Mouse (Mus musculus) stomach, embryonic 16.5 days (tissue): Measurements from ENCODE around the gene Ift46. TPM values are rescaled to one million over a fixed set of nuclear protein-coding genes. Genes with fewer than 3 reads are reported as not detected.
A peak's percentile ranks its signal among the peaks of the same experiment; 100 is the strongest.

Experiments
- ATAC-seq: fragments of 200-750 bp; cut with Nextera tagmentation; 2 replicates; pipeline ENCODE4 v1.8.0; 2017; ENCODE audit warnings: moderate number of reproducible peaks, moderate TSS enrichment; ENCODE audit not compliant: insufficient read depth, low FRiP score
- H3K27ac ChIP-seq: fragments of 300-500 bp; sonication (generic); 2 replicates; pipeline ENCODE4 v1.5.1; 2014; ENCODE audit warnings: low read length
- H3K27me3 ChIP-seq: fragments of 300-500 bp; sonication (generic); 2 replicates; pipeline ENCODE4 v1.6.1; 2014; ENCODE audit warnings: low read length, control low read depth, mixed read lengths; ENCODE audit not compliant: control insufficient read depth, insufficient read depth
- H3K36me3 ChIP-seq: fragments of 300-500 bp; sonication (generic); 2 replicates; pipeline ENCODE4 v1.6.1; 2014; ENCODE audit warnings: low read length; ENCODE audit not compliant: control insufficient read depth, insufficient read depth
- H3K4me1 ChIP-seq: fragments of 300-500 bp; sonication (generic); 2 replicates; pipeline ENCODE4 v1.6.1; 2014; ENCODE audit warnings: low read length, control low read depth, mixed read lengths; ENCODE audit not compliant: control insufficient read depth, insufficient read depth
- H3K4me2 ChIP-seq: fragments of 300-500 bp; sonication (generic); 2 replicates; pipeline ENCODE4 v1.6.1; 2014; ENCODE audit warnings: low read depth, low read length, mixed read lengths
- H3K4me3 ChIP-seq: fragments of 300-500 bp; sonication (generic); replicated peaks from 2 replicates; pipeline ENCODE4 v1.5.1; 2014; ENCODE audit warnings: mild to moderate bottlenecking, low read length
- H3K9ac ChIP-seq: fragments of 300-500 bp; sonication (generic); 2 replicates; pipeline ENCODE4 v1.6.1; 2014; ENCODE audit warnings: low read length
- H3K9me3 ChIP-seq: fragments of 300-500 bp; sonication (generic); replicated peaks from 2 replicates; pipeline ENCODE4 v1.6.1; 2016; ENCODE audit warnings: low read length, control low read depth; ENCODE audit not compliant: control insufficient read depth
- WGBS: fragments of 180-500 bp; shearing (Covaris S2); extraction: QIAGEN DNeasy Blood & Tissue Kit; methylation state at CpG from one replicate; pipeline ENCODE4 v1.1.7; 2014; 5-methylcytosine and 5-hydroxymethylcytosine counted together
- polyA plus RNA-seq: library from polyadenylated mRNA; unstranded; fragments of >200 nt; fragmentation: Nextera tagmentation; extraction: Ambion mirVana; gene quantifications from 2 replicates; pipeline ENCODE4 v1.2.1, GENCODE M21; 2015

Gene Ift46
- polyA plus RNA-seq, 1 experiment from 2014 or later: 76.3 TPM

DNA sequence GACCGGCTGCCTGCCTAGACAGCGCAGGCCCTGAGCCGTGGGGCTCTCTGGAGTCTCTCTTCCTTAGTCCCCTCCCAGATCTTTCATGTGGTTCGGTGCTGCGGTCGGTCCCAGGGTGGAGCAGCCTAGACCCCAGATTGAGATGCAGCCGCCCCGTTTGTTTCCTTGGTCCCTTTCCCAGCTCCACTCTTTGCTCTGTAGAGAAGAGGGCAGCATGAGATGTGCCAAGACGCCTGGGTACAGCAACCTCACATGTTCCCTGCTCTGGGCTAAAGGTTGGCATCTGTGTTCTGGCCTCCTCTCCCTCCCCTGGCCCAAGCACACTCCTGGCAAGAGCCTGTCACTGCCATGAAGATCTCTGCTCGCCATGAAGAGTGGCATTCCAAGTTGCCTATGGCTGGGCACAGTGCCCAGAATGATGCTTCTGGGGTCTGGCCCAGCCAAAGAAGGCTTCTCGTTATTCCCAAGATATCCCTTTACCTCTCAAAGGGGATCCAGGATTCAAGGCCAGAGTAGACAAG lies 44.1 kb upstream of the Ift46 start:
- no peak overlapping the region for H3K9ac ChIP-seq
- H3K36me3 ChIP-seq: no peaks in the 10 kb centered on the region
- no peaks in the 10 kb centered on the region for H3K27me3 ChIP-seq
- H3K9me3 ChIP-seq: no peaks in the 10 kb centered on the region
- no peak overlapping the region for H3K4me2 ChIP-seq
- H3K4me1 ChIP-seq: peaks cover 37% of the 10 kb centered on the region
- no peak overlapping the region for H3K4me3 ChIP-seq
- no peak for ATAC-seq
- WGBS: 64% methylated on average over 11 of the region's 11 CpGs
- H3K27ac ChIP-seq: peak overlapping the region; percentile 32

DNA sequence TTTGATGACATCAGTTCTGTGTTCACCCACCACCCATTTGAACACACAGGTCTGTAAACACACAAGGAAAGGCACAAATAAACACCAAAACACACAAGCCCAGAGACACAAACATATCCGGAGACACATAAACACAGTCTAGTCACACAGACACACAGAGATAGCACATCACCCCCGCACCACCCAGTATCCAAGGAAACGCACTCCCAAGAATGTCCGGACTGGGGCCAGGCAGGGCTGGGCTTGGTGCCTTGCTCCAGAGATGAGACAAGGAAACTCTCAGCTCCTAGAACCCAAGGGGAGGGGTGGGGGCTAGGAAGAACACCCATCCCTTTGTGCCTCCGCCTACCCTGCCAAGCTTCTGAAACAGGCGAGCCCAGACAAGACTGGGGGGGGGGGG lies 43.5 kb upstream of the Ift46 start:
- Histone ChIP-seq H3K36me3 (no peaks in the 10 kb centered on the region), H3K9me3 (no peaks in the 10 kb centered on the region), H3K4me3 (no peak overlapping the region), H3K9ac (no peak overlapping the region), H3K4me2 (no peak overlapping the region), H3K27ac (peak overlapping the region; percentile 42), H3K4me1 (peaks cover 37% of the 10 kb centered on the region), H3K27me3 (no peaks in the 10 kb centered on the region)
- no peak for ATAC-seq
- 38% methylated on average over 6 of the region's 6 CpGs for WGBS

DNA sequence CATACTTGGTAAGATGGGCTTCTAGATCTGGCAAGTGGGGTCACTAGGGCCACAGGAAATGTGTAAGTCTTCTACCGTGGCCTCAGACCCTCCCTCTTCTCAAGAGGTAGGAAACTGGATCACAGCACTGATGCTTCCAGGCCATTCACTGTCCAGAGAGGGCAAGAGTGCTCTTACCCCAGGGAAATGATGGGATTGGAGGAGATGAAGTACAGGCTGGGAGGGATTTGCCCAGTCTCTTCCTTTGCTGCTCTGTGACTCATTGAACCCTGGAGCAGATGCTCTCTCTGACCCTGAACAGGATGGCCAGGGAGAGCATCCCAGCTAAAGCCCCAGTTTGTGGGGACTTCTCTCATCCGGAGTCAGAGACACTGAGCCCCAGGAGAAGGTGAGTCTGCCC lies 43.0 kb upstream of the Ift46 start:
- 51% methylated on average over 2 of the region's 2 CpGs for WGBS
- H3K36me3 ChIP-seq: no peaks in the 10 kb centered on the region
- H3K4me3 ChIP-seq: no peak overlapping the region
- no peaks in the 10 kb centered on the region for H3K27me3 ChIP-seq
- no peak overlapping the region for H3K4me2 ChIP-seq
- no peak overlapping the region for H3K9ac ChIP-seq
- H3K27ac ChIP-seq: peak overlapping the region; percentile 42; the same call in 1 of the 2 replicates
- no peak for ATAC-seq
- H3K9me3 ChIP-seq: no peaks in the 10 kb centered on the region
- H3K4me1 ChIP-seq: peaks cover 37% of the 10 kb centered on the region

GRCm38 (mm10) chr9:44726431-44727146 lies 41.1 kb upstream of the Ift46 start:
- H3K4me1 ChIP-seq: peaks cover 26% of the 10 kb centered on the region
- H3K36me3 ChIP-seq: no peaks in the 10 kb centered on the region
- no peak for ATAC-seq
- H3K9me3 ChIP-seq: no peaks in the 10 kb centered on the region
- no peak overlapping the region for H3K9ac ChIP-seq
- H3K27me3 ChIP-seq: no peaks in the 10 kb centered on the region
- WGBS: 36% methylated on average over 10 of the region's 10 CpGs
- H3K4me2 ChIP-seq: no peak overlapping the region
- H3K4me3 ChIP-seq: no peak overlapping the region
- no peak overlapping the region for H3K27ac ChIP-seq

DNA sequence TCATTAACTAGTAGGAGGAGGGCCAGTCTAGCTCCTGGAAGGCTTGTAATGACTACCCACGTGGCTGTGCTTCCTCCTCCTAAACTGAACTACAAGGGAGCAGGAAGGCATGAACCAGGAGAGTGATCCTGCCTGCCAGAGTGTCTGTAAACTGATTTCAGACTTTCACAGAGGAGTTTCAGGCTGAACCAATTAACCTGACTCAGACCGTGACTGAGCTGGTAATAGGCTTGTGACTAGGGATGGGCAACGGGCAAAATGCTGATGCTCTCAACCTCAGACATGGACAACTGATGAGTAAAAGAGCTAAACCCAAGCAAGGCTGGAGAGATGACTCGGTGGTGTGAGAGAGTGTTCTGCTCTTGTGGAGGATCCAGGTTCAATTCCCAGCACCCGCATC lies 40.3 kb upstream of the Ift46 start:
- ATAC-seq: no peak
- no peaks in the 10 kb centered on the region for H3K36me3 ChIP-seq
- no peak overlapping the region for H3K9ac ChIP-seq
- no peak overlapping the region for H3K27ac ChIP-seq
- H3K27me3 ChIP-seq: no peaks in the 10 kb centered on the region
- WGBS: 66% methylated on average over 5 of the region's 5 CpGs
- no peak overlapping the region for H3K4me3 ChIP-seq
- H3K4me2 ChIP-seq: no peak overlapping the region
- no peaks in the 10 kb centered on the region for H3K9me3 ChIP-seq
- H3K4me1 ChIP-seq: peaks cover 27% of the 10 kb centered on the region

DNA sequence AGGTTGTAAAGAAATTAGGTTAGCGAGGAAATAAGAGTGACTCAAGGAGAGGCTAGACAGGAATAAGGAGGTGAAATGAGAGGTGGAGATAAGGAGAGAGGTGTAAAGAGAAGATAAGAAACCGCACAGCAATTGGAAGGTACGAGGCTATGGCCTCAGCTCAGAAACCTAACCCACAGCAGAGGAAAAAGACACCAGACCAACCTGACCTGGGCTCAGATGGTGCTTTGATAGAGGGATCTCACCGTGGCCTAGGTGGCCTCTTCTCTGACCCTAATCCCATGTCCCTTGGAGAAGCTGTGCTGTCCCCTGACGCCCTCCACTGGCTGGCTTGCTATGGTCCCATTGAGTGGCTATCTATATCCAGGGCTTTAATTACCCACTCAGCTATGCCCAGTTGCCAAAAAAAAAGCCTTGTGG lies 35.6 kb upstream of the Ift46 start:
- no peaks in the 10 kb centered on the region for H3K9me3 ChIP-seq
- H3K9ac ChIP-seq: no peak overlapping the region; the same call in 1 of the 2 replicates
- 54% methylated on average over 5 of the region's 5 CpGs for WGBS
- H3K4me1 ChIP-seq: peaks cover 27% of the 10 kb centered on the region
- no peaks in the 10 kb centered on the region; the same call in 1 of the 2 replicates for H3K27me3 ChIP-seq
- H3K27ac ChIP-seq: no peak overlapping the region
- H3K4me3 ChIP-seq: no peak overlapping the region
- no peak overlapping the region for H3K4me2 ChIP-seq
- no peaks in the 10 kb centered on the region for H3K36me3 ChIP-seq
- no peak for ATAC-seq

DNA sequence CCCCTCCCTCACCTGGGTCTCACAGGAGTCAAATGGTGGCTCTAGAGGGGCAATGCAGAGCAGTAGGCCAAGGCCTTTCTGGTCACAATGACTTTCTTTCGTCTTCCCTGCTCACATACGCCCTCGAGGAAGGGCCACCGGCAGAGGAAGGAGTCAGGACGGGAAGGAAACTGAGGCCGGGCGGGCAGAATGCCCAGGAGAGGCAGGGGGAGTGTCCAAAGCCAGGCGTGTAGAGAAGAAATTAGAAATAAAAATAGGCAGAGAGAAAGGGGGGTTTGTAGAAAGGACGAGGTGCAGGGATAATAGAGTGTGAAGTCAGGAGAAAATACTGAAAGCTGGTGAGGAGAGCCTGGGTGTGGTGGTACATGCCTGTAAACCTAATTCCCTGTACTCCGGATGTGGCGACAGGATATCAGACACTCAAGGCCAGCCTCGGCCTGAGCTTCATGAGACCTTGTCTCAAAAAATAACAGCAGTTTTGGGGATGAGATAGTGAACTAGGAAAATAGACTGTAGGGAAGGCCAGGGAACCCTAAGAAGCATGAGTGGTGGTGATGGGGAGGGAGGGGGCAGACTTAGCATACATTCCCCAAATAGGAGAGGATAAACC lies 34.7 kb upstream of the Ift46 start:
- H3K4me3 ChIP-seq: peak overlapping the region; percentile 67
- WGBS: 62% methylated on average over 12 of the region's 12 CpGs
- peak overlapping the region; percentile 74 for H3K9ac ChIP-seq
- H3K9me3 ChIP-seq: no peaks in the 10 kb centered on the region
- no peaks in the 10 kb centered on the region for H3K36me3 ChIP-seq
- H3K4me1 ChIP-seq: peaks cover 27% of the 10 kb centered on the region
- no peak for ATAC-seq
- H3K27ac ChIP-seq: peak overlapping the region; percentile 61
- peak overlapping the region; percentile 95 for H3K4me2 ChIP-seq
- H3K27me3 ChIP-seq: no peaks in the 10 kb centered on the region; the same call in 1 of the 2 replicates

GRCm38 (mm10) chr9:44733671-44734523 lies 33.8 kb upstream of the Ift46 start:
- Histone ChIP-seq H3K9ac (peak overlapping the region; percentile 74), H3K4me2 (peak overlapping the region; percentile 95), H3K27ac (peak overlapping the region; percentile 61), H3K9me3 (no peaks in the 10 kb centered on the region), H3K27me3 (no peaks in the 10 kb centered on the region; the same call in 1 of the 2 replicates), H3K36me3 (no peaks in the 10 kb centered on the region), H3K4me3 (peak overlapping the region; percentile 67), H3K4me1 (peaks cover 27% of the 10 kb centered on the region)
- WGBS: 1% methylated on average over 79 of the region's 79 CpGs
- ATAC-seq: peak; percentile 57
